Mouse (Mus musculus) ES-Bruce4 (cell line): ENCODE measurements around the gene Tmem107.

Experiments used
- CTCF ChIP-seq: IDR thresholded peaks from one replicate; pipeline ENCODE4 v1.8.1; 2011; ENCODE audit warnings: low read depth, low read length
- POLR2A ChIP-seq: IDR thresholded peaks from one replicate; pipeline ENCODE4 v1.8.1; 2011; ENCODE audit warnings: low read length; ENCODE audit not compliant: insufficient read depth

DNA sequence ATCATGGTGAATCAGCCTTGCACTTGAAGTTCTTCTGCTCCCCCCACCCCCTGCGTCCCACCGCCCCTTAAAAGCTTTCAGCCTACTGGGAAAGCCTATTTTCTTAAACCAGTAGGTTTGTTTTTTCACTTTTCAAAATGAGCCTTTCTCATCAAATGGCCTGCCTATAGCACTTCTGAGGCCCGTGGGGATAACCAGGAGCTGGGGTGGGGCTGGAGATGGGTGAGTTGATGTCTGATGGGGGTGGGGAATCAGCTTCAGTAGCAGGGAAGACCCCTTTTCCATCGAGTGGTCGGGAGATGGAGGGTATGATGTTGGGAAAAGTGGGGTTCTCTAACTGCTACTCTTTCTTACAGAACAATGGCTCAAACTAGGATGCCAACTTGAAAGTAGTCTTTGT, 46.2 kb downstream of the Tmem107 start:
- no peak for TF ChIP-seq POLR2A
- no peak for TF ChIP-seq CTCF
